18 mouse cellular contexts compared by ENCODE assay signal in the genomic region with DNA sequence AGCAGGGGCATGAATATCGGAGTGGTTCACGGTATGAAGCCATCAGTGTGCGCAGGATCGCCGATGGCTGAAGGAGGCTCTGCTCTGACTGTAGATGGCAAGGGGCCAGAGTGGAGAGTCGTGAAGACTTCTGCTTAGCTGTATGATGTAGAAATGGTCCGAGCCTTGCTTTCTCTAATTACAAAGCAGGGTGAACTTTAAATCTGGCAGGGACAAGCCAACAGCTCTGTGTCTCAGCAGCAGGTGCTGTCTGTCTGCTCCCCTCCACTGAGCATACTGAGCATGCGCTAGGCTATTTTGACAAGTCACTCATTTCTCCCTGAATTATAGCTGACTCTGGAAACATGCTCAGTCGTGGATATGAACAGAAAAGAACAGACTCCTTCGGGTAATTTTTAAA.
DNase-seq lines count a peak whose midpoint lies in the region; ATAC-seq lines count a peak whose summit lies in the region.
"Had no signal": no experiment of that assay in that cellular context is flagged by ENCODE, and none has a peak within 500 bp of the region (broad histone marks: within the 10 kb centered on the region; RNA-seq: fewer than 3 reads in every experiment).

No protein-coding gene starts in this region.

- no peaks in the 10 kb centered on the region for H3K27me3 ChIP-seq in embryonic facial prominence, embryonic 14.5 days (replicated peaks; ENCODE audit: control insufficient read depth, insufficient read depth, low read length)
- no peaks in the 10 kb centered on the region for H3K27me3 ChIP-seq in embryonic facial prominence, embryonic 10.5 days (replicated peaks; ENCODE audit: low read depth, poor library complexity, severe bottlenecking)
- H3K27me3 ChIP-seq in hindbrain, embryonic 16.5 days (replicated peaks; ENCODE audit: control insufficient read depth, insufficient read depth, low read length), result no peaks in the 10 kb centered on the region
- no peaks in the 10 kb centered on the region for H3K27me3 ChIP-seq in hindbrain, embryonic 10.5 days (ENCODE audit: insufficient read depth, poor library complexity, severe bottlenecking)
- H3K27me3 ChIP-seq: heart, embryonic 12.5 days; midbrain, embryonic 12.5 days had no signal

- no peak for ATAC-seq in embryonic facial prominence, embryonic 14.5 days (ENCODE audit: low read depth)
- no peak for ATAC-seq in hindbrain, embryonic 16.5 days
- ATAC-seq: forebrain, embryonic 16.5 days had no signal

- no peak overlapping the region for H3K9ac ChIP-seq in embryonic facial prominence, embryonic 14.5 days (ENCODE audit: low read depth, low read length)
- H3K9ac ChIP-seq in hindbrain, embryonic 16.5 days (ENCODE audit: low read depth, low read length), result no peak overlapping the region
- H3K9ac ChIP-seq: heart, embryonic 12.5 days; lung, embryonic 14.5 days; midbrain, embryonic 12.5 days had no signal

- H3K36me3 ChIP-seq in embryonic facial prominence, embryonic 14.5 days (ENCODE audit: control insufficient read depth, insufficient read depth, low read length), result no peaks in the 10 kb centered on the region
- no peaks in the 10 kb centered on the region for H3K36me3 ChIP-seq in embryonic facial prominence, embryonic 10.5 days (replicated peaks)
- H3K36me3 ChIP-seq in hindbrain, embryonic 16.5 days (ENCODE audit: control insufficient read depth, insufficient read depth, low read length), result no peaks in the 10 kb centered on the region
- H3K36me3 ChIP-seq in hindbrain, embryonic 10.5 days, result no peaks in the 10 kb centered on the region
- H3K36me3 ChIP-seq: heart, embryonic 12.5 days; midbrain, embryonic 12.5 days had no signal

- H3K4me3 ChIP-seq in embryonic facial prominence, embryonic 14.5 days (ENCODE audit: low read depth, low read length), result no peak overlapping the region
- no peak overlapping the region for H3K4me3 ChIP-seq in embryonic facial prominence, embryonic 10.5 days
- H3K4me3 ChIP-seq in hindbrain, embryonic 16.5 days (ENCODE audit: low read length), result no peak overlapping the region
- no peak overlapping the region for H3K4me3 ChIP-seq in hindbrain, embryonic 10.5 days
- H3K4me3 ChIP-seq: heart, embryonic 12.5 days; midbrain, embryonic 12.5 days had no signal

- WGBS in embryonic facial prominence, embryonic 14.5 days, result 68% methylated on average over 10 of the region's 10 CpGs
- WGBS in embryonic facial prominence, embryonic 10.5 days, result 89% methylated on average over 10 of the region's 10 CpGs
- WGBS in hindbrain, embryonic 16.5 days, result 59% methylated on average over 10 of the region's 10 CpGs
- 90% methylated on average over 10 of the region's 10 CpGs for WGBS in hindbrain, embryonic 10.5 days

- H3K4me2 ChIP-seq in embryonic facial prominence, embryonic 14.5 days (ENCODE audit: low read depth, low read length), result no peak overlapping the region
- peak overlapping the region; percentile 34 for H3K4me2 ChIP-seq in hindbrain, embryonic 16.5 days (ENCODE audit: low read length)
- H3K4me2 ChIP-seq: heart, embryonic 12.5 days; liver, embryonic 11.5 days; lung, embryonic 14.5 days; midbrain, embryonic 12.5 days had no signal

- H3K9me3 ChIP-seq in embryonic facial prominence, embryonic 14.5 days (ENCODE audit: control insufficient read depth, low read length), result 0 out of 2 replicates have a peak, but pooled peaks cover 2% of the 10 kb centered on the region
- H3K9me3 ChIP-seq in embryonic facial prominence, embryonic 10.5 days, result no peaks in the 10 kb centered on the region
- H3K9me3 ChIP-seq in hindbrain, embryonic 16.5 days (ENCODE audit: control insufficient read depth, low read length), result no peaks in the 10 kb centered on the region
- H3K9me3 ChIP-seq in hindbrain, embryonic 10.5 days, result no peaks in the 10 kb centered on the region
- H3K9me3 ChIP-seq: heart, embryonic 12.5 days; midbrain, embryonic 12.5 days had no signal

- DNase-seq in embryonic facial prominence, embryonic 14.5 days (ENCODE audit: low spot score), result peak; percentile 57
- DNase-seq in embryonic facial prominence, embryonic 10.5 days (ENCODE audit: low spot score), result no peak
- DNase-seq in hindbrain, embryonic 10.5 days (ENCODE audit: low spot score), result no peak
- peak; percentile 57 for DNase-seq in brain, adult 2 months (ENCODE audit: low read depth, low spot score)
- peak; percentile 28 for DNase-seq in induced T-regulatory cell, adult 2 months (ENCODE audit: low read depth)
- DNase-seq in right cerebral cortex, postnatal 10 days (ENCODE audit: low spot score in 2 of 2), result no peak
- DNase-seq: adrenal gland, adult 2 months; heart, postnatal 4 days; kidney, adult 18-20 months; kidney, postnatal 14 days; lung, embryonic 14.5 days; thymus, adult 18-20 months had no signal

- no peaks in the 10 kb centered on the region for H3K4me1 ChIP-seq in embryonic facial prominence, embryonic 14.5 days (ENCODE audit: control insufficient read depth, insufficient read depth, low read length)
- peaks cover 6% of the 10 kb centered on the region; the same call in 1 of the 2 replicates for H3K4me1 ChIP-seq in embryonic facial prominence, embryonic 10.5 days
- H3K4me1 ChIP-seq in hindbrain, embryonic 16.5 days (ENCODE audit: control insufficient read depth, insufficient read depth, low read depth, low read length), result no peaks in the 10 kb centered on the region
- H3K4me1 ChIP-seq in hindbrain, embryonic 10.5 days (replicated peaks), result no peaks in the 10 kb centered on the region
- H3K4me1 ChIP-seq: midbrain, embryonic 12.5 days had no signal

- H3K27ac ChIP-seq in embryonic facial prominence, embryonic 14.5 days (replicated peaks; ENCODE audit: low read depth, low read length), result no peak overlapping the region
- no peak overlapping the region for H3K27ac ChIP-seq in embryonic facial prominence, embryonic 10.5 days (replicated peaks)
- no peak overlapping the region for H3K27ac ChIP-seq in hindbrain, embryonic 16.5 days (ENCODE audit: low read depth, low read length)
- H3K27ac ChIP-seq in hindbrain, embryonic 10.5 days, result no peak overlapping the region
- H3K27ac ChIP-seq: macrophage; midbrain, embryonic 12.5 days had no signal

Comparison
In these comparisons a context has a peak if more than half of its experiments do, and no peak if none do; other contexts are left out.
1. DNase-seq: peak in embryonic facial prominence, embryonic 14.5 days (single experiment), brain, adult 2 months (single experiment) and induced T-regulatory cell, adult 2 months (single experiment); none in embryonic facial prominence, embryonic 10.5 days (single experiment), hindbrain, embryonic 10.5 days (single experiment) and right cerebral cortex, postnatal 10 days (0 of 2).